Mouse (Mus musculus) frontal cortex, postnatal 36 days (tissue): ENCODE results near the gene Noc3l.

Experiments used
- DNase-seq, 2 experiments: peaks; one replicate each; pipeline ENCODE4 v3.0.0; 2022; ENCODE audit warnings: low spot score in 2 of 2

Gene Noc3l

DNA sequence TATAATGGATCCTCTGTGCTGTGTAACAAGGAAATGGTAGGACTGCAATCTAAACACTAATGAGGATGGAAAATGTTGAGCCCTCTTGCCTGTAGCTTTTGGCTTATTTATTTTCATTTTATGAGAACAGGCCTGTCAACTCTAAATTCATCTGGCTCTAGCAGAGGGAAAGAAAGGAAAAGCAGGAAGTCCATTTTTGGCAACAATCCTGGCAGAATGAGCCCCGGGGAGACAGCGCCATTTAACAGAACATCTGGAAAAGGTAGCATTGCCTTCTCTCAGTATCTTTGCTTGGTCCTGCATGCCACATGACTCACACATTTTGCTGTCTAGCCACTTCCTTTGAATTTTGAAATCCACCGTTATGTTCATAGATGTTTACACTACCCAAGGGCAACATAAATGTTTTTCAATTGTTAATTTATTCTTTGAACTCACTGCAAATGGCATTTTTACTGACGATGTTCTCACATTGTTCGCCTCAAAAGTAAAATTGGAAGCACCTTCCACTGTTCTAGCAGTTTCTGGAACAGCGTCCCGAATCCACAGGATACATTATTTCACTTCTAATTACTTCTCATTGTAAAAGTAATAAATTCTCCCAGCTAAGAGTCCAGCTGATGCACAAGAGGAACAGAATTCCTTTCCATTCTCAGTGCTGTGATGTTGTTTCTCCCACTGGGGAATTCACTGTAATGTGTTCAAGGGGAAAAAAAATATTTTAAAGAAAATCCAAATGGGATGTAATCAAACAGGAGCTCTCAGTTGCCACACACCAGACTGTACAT lies 60.2 kb downstream of the Noc3l start:
- no peak for DNase-seq

DNA sequence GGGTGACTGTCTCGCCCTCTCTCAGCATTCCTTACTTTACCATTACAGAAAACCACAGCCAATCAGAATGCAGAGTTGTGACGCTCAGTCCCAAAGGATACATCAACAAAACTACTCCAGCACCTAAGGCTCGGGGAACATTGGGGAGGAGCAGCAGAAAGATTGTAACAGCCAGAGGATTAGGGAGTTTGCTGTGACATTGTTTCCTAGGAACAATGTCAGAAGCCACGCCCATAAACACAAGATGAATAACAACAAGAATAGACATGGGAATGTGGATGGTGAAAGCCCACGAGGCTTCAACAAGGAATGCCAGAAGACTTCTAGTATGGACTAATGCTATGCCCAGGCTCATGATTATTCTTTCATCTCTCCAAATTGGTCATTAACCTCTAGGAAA lies 61.0 kb downstream of the Noc3l start:
- no peak for DNase-seq

DNA sequence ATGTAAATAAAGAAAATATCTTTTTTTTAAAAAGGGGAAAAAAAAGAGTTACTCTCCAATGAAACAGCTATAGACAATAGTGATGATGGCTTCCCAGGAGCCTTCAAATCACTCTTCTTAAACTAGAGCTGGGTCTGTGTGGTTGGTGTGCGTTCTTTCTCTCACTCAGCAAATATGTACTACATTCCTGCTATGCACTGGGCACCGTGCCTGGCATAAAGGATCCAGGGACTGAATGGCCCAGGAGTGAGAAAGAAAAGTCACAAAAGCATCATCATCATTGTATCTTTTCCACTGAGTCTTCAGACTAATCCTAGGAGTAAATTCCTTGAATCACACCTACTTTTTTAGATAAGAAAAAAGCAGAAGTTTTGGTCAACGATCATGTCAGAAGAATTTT lies 61.9 kb downstream of the Noc3l start:
- DNase-seq: no peak

DNA sequence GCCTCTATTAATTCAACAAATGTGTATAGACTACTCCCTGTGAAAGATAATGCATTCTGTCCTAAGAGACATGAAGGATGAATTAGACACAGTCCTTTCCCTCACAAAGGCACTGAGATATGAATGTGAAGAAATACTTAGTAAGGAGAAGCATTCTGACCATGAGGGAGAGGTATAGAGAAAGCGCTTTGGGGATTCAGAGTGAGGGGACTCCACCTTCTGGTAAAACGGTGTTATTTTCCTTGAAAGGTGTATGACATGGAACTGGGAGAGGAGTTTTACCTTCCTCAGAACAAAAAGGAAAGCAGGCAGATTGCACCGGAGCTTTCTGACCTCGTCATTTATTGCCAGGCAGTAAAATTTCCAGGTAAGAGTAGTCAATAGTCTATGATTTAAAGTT lies 68.8 kb downstream of the Noc3l start:
- DNase-seq: no peak

DNA sequence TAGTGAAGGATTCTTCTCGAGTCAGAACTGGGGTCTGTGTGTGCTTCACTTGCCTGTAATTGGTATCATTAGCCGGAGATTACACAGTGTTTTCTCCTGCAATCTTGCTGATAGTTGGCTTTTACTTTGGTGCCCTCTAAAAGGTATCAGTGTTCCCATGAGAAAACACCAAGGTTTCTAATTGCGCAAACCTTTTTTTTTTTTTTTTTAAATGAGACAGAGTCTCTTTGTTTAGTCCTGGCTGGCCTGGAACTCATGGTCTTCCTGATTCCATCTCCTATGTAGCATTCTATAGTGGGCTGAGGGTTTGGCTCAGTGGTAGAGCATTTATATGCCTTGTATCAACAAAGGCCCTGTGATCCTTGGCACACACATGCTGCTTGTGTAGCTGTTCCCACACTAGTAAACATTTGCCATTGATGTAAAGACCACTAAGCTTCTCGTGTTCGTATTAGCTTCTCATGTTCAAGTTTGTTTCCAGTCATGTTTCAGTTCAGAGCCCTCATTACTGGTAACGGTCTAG lies 72.5 kb downstream of the Noc3l start:
- no peak for DNase-seq

DNA sequence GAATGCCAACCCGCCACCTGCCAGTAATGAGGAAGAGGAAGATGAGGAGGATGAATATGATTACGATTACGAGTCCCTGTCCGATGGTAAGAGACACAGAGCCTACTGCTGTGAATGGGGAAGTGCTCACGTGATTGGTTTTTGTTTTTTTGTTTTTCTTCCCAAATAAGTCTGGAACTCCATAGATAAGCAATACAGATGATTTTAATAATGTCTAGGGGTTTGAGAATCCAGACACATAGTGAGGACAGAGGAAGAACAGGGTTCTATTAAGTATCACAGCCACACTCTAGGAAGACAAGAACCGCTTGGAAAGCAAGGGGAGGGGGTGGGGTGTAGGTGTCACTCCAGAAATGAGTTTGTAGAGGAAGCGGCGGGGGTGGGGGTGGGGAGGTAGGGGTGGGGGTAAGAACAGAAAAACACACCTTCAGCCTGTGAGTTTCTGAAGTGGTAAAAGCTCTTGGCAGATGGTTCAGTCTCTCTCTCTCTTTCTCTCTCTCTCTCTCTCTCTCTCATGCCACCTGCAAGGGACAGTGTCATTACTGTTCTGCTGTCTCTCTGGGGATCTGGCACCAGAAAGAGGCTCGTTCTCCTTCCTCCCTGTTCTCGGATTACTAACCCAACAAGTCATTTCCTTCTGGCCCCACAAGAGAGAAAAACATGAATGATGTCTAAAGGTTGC lies 73.1 kb downstream of the Noc3l start:
- no peak for DNase-seq

DNA sequence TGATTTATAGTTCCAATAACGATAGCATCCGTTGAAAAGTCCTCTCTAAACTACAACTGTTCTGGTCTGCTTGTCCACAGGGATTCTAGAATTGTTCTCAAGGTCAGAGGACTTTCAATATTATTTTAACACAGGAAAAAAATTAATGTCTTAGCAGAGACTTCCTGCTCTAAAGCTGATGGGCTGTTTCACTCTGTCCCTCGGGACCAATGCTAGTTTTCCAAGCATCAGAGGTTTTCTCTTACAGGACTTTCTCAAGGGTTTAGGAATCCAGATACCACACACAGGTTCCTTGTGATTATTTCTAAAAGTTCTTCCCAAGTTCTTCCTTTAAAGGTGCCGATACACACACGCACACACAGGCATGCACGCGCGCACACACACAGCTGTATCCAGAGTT lies 74.5 kb downstream of the Noc3l start:
- DNase-seq: no peak
